Mouse (Mus musculus) hindbrain, embryonic 11.5 days (tissue): ENCODE results near the gene Ing5. TPM values are rescaled to one million over a fixed set of nuclear protein-coding genes. Genes with fewer than 3 reads are reported as not detected.

Experiments
- ATAC-seq: fragments of 200-750 bp; cut with Nextera tagmentation; 2 replicates; pipeline ENCODE4 v1.8.0; 2017; ENCODE audit warnings: mild to moderate bottlenecking, moderate TSS enrichment, moderate library complexity; ENCODE audit not compliant: low FRiP score
- DNase-seq: peaks from one replicate; pipeline ENCODE4 v3.0.0-alpha.2; 2015; ENCODE audit warnings: low spot score
- H3K27ac ChIP-seq: fragments of 300-500 bp; sonication (generic); 2 replicates; pipeline ENCODE4 v1.5.1; 2014; ENCODE audit warnings: mild to moderate bottlenecking, low read depth, low read length
- H3K27me3 ChIP-seq: fragments of 300-500 bp; sonication (generic); 2 replicates; pipeline ENCODE4 v1.6.1; 2014; ENCODE audit warnings: mild to moderate bottlenecking, low read length, moderate library complexity, mixed read lengths; ENCODE audit not compliant: control insufficient read depth, insufficient read depth
- H3K36me3 ChIP-seq: fragments of 300-500 bp; sonication (generic); 2 replicates; pipeline ENCODE4 v1.6.1; 2014; ENCODE audit warnings: mild to moderate bottlenecking, low read length, moderate library complexity, mixed read lengths; ENCODE audit not compliant: control insufficient read depth, insufficient read depth
- H3K4me1 ChIP-seq: fragments of 300-500 bp; sonication (generic); replicated peaks from 2 replicates; pipeline ENCODE4 v1.6.1; 2014; ENCODE audit warnings: low read length, mixed read lengths; ENCODE audit not compliant: control insufficient read depth, insufficient read depth
- H3K4me2 ChIP-seq: fragments of 300-500 bp; sonication (generic); replicated peaks from 2 replicates; pipeline ENCODE4 v1.6.1; 2014; ENCODE audit warnings: mild to moderate bottlenecking, low read depth, low read length
- H3K4me3 ChIP-seq: fragments of 300-500 bp; sonication (generic); 2 replicates; pipeline ENCODE4 v1.5.1; 2014; ENCODE audit warnings: low read depth, low read length
- H3K9ac ChIP-seq: fragments of 300-500 bp; sonication (generic); 2 replicates; pipeline ENCODE4 v1.6.1; 2014; ENCODE audit warnings: low read depth, low read length
- H3K9me3 ChIP-seq: fragments of 300-500 bp; sonication (generic); 2 replicates; pipeline ENCODE4 v1.6.1; 2016; ENCODE audit warnings: low read length; ENCODE audit not compliant: control insufficient read depth
- WGBS: fragments of 180-500 bp; shearing (Covaris S2); extraction: QIAGEN DNeasy Blood & Tissue Kit; methylation state at CpG from one replicate; pipeline ENCODE4 v1.1.7; 2014; 5-methylcytosine and 5-hydroxymethylcytosine counted together
- polyA plus RNA-seq: library from polyadenylated mRNA; unstranded; fragments of >200 nt; fragmentation: Nextera tagmentation; extraction: Ambion mirVana; gene quantifications from 2 replicates; pipeline ENCODE4 v1.2.1, GENCODE M21; 2014

The Ing5 gene
- polyA plus RNA-seq, 1 experiment from 2014 or later, result 15.0 TPM

GRCm38 (mm10) chr1:93804818-93805217 lies 1.1 kb downstream of the Ing5 start:
- Histone ChIP-seq H3K4me3 (peak overlapping the region; percentile 82), H3K9me3 (no peaks in the 10 kb centered on the region), H3K27ac (no peak overlapping the region), H3K4me1 (no peaks in the 10 kb centered on the region; the same call in 1 of the 2 replicates), H3K27me3 (no peaks in the 10 kb centered on the region), H3K4me2 (peak overlapping the region; percentile 74), H3K36me3 (peaks cover 12% of the 10 kb centered on the region), H3K9ac (peak overlapping the region; percentile 83; the same call in 1 of the 2 replicates)
- no peak for ATAC-seq
- WGBS, result 87% methylated on average over 4 of the region's 4 CpGs
- DNase-seq, result no peak

GRCm38 (mm10) chr1:93805221-93805951 lies 1.6 kb downstream of the Ing5 start:
- no peak overlapping the region for H3K9ac ChIP-seq
- H3K4me2 ChIP-seq, result no peak overlapping the region
- no peak for DNase-seq
- H3K27ac ChIP-seq, result no peak overlapping the region
- no peaks in the 10 kb centered on the region for H3K9me3 ChIP-seq
- H3K27me3 ChIP-seq, result no peaks in the 10 kb centered on the region
- H3K36me3 ChIP-seq, result peaks cover 12% of the 10 kb centered on the region
- ATAC-seq, result no peak
- H3K4me3 ChIP-seq, result no peak overlapping the region
- H3K4me1 ChIP-seq, result no peaks in the 10 kb centered on the region; the same call in 1 of the 2 replicates
- 82% methylated on average over 5 of the region's 5 CpGs for WGBS

- Histone ChIP-seq H3K27ac (no peak overlapping the region), H3K4me3 (no peak overlapping the region), H3K27me3 (no peaks in the 10 kb centered on the region), H3K36me3 (peaks cover 14% of the 10 kb centered on the region), H3K4me1 (no peaks in the 10 kb centered on the region), H3K9ac (no peak overlapping the region), H3K9me3 (no peaks in the 10 kb centered on the region), H3K4me2 (no peak overlapping the region)
- ATAC-seq (no peak), DNase-seq (no peak)
- 90% methylated on average over 4 of the region's 4 CpGs for WGBS
These were observed 5.1 kb downstream of the Ing5 start for GRCm38 (mm10) chr1:93808871-93809270.

DNA sequence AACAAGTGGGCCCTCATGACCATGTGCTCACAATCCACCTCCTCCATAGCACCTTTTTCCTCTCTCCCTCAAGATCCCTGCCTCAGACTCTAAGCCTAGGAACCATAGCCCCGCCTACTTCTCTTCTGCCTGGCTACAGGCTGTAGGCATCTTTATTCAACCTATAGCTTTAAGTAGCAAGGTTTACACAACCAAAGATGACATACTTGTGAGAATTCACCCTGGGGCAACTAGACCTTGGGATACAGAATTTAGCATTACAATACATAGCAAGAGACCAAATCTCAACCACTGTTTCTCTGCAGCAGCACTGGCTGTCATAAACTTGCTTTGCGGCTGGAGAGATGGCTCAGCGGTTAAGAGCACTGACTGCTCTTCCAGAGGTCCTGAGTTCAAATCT lies 6.2 kb downstream of the Ing5 start:
- no peak overlapping the region for H3K4me3 ChIP-seq
- DNase-seq (no peak), ATAC-seq (no peak)
- H3K9ac ChIP-seq, result no peak overlapping the region
- H3K27me3 ChIP-seq, result no peaks in the 10 kb centered on the region
- no peak overlapping the region for H3K27ac ChIP-seq
- H3K36me3 ChIP-seq, result peaks cover 14% of the 10 kb centered on the region
- H3K9me3 ChIP-seq, result no peaks in the 10 kb centered on the region
- WGBS, result 94% methylated on average over 3 of the region's 3 CpGs
- H3K4me2 ChIP-seq, result no peak overlapping the region
- no peaks in the 10 kb centered on the region for H3K4me1 ChIP-seq

DNA sequence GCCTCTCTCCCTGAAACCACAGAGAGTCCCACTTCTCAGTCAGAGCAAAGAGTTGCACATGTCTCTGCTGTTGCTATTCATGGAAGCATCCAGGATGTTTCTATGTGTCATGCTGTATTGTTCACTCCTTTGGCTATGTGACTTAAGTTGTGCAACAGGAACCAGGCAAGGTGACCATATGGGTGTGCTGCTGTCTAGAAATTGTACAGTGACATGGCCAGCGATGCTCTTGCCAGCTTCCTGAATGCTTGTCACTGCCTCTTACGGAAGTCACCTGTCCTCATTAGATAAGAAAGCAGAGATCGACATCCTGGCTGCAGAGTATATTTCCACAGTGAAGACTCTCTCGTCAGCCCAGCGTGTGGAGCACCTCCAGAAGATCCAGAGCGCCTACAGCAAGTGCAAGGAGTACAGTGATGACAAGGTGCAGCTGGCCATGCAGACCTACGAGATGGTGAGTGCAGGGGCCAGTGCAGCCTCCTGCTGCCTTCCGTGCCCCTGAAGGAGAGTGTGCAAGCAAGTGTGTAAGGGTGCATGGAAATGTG lies 7.8 kb downstream of the Ing5 start:
- Histone ChIP-seq H3K36me3 (peaks cover 16% of the 10 kb centered on the region), H3K27ac (no peak overlapping the region)
- ATAC-seq, result no peak

DNA sequence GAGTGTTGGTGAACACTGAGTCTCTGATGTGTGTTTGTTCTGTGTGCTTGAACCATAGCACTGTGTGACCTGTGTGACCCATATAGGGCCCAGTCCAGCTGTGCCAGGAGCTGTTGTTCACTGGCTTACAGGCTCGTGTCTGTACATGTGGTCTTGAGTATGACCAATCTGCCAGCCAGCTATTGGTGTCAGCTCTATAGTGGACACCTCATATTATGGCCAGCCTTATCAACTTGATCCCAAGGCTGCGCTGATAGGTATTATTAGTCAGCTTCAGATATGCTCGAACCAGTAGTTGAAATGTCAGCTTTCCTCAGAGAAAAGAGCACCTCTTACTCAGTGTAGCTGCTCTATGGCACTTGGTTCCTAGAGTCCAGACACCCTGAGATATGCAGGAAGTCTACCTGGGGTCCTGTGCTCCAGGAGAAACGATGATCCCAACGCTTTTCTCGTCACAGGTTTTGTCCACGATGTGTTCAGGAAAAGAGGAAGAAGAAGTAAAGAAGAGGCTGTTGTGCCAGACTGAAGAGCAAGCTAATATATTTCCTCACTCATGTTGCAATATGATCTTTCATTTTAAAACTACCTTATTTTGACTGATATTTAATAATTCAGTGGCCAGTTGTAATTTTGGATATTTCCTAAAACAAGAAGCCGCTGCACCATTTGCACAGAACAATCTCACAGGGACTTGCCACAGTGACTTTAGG lies 14.2 kb downstream of the Ing5 start:
- DNase-seq, result no peak
- Histone ChIP-seq H3K4me1 (no peaks in the 10 kb centered on the region), H3K36me3 (peaks cover 12% of the 10 kb centered on the region; the same call in 1 of the 2 replicates), H3K4me2 (no peak overlapping the region), H3K4me3 (no peak overlapping the region), H3K9ac (no peak overlapping the region), H3K9me3 (no peaks in the 10 kb centered on the region), H3K27ac (no peak overlapping the region), H3K27me3 (no peaks in the 10 kb centered on the region)
- ATAC-seq, result no peak
- WGBS, result 91% methylated on average over 8 of the region's 8 CpGs

More for the DNA sequence above, 7.8 kb downstream of the Ing5 start:
- no peak for DNase-seq
- Histone ChIP-seq H3K9me3 (no peaks in the 10 kb centered on the region), H3K27me3 (no peaks in the 10 kb centered on the region), H3K4me3 (no peak overlapping the region), H3K9ac (no peak overlapping the region), H3K4me2 (no peak overlapping the region), H3K4me1 (no peaks in the 10 kb centered on the region)
- WGBS, result 91% methylated on average over 8 of the region's 8 CpGs

DNA sequence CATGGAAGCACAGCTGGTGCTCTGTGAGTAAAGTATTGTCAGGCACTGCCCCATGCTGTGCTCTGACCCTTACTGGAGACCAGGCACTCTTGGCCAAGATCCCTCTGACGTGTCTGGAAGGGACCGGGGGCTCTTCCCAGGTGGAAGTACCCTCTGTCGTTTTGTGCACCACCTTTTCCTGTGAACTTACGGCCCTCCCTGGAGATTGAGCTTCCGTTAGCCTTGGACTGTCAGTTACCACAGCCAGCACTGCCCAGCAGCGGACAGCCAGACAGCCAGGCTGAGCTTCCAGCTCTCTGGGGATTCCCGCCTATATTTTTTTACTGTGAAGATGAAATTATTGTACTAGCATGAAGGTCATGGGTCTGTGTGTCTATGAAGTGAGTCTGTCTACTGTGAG lies 15.0 kb downstream of the Ing5 start:
- H3K9ac ChIP-seq, result no peak overlapping the region
- H3K27ac ChIP-seq, result no peak overlapping the region
- H3K4me2 ChIP-seq, result no peak overlapping the region
- 82% methylated on average over 7 of the region's 7 CpGs for WGBS
- no peaks in the 10 kb centered on the region for H3K27me3 ChIP-seq
- DNase-seq (no peak), ATAC-seq (no peak)
- no peaks in the 10 kb centered on the region for H3K9me3 ChIP-seq
- H3K4me1 ChIP-seq, result no peaks in the 10 kb centered on the region
- H3K4me3 ChIP-seq, result no peak overlapping the region
- H3K36me3 ChIP-seq, result peaks cover 12% of the 10 kb centered on the region; the same call in 1 of the 2 replicates

DNA sequence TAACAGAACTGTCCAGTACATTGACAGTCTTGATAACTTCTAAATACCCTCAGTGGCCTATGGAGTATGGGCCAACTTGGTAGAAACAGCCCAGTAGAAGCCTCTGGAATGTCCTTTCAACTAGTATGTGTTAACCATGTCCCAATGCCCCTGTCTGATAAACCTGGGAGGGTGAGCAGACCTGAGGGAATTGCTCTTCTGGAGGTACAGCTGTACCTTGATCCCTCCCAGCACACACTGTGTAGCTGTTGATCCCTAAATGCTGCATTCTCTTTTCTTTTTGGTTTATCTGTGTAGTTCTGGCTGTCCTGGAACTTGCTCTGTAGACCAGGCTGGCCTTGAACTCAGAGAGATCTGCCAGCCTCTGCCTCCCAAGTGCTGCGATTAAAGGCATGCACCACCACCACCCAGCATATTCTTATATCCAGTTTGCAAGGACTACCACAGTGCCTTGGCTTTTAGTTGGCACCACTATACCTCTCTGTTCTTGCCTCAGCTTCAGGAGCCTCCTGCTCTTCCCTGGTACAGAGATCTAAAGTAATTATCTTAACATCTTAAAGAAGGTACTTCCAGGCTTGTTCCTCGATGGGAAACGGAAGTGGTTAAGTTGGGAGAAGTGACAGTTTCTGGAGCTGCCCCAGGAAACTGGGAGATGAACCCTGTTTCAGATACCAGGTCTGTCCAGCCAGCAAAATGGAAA lies 20.2 kb downstream of the Ing5 start:
- 0 out of 2 replicates have a peak overlapping the region, but pooled peaks have one; percentile 62 for H3K9ac ChIP-seq
- no peak overlapping the region for H3K4me3 ChIP-seq
- no peak for DNase-seq
- ATAC-seq, result no peak
- H3K36me3 ChIP-seq, result peaks cover 5% of the 10 kb centered on the region; the same call in 1 of the 2 replicates
- no peaks in the 10 kb centered on the region for H3K27me3 ChIP-seq
- no peak overlapping the region for H3K27ac ChIP-seq
- H3K9me3 ChIP-seq, result no peaks in the 10 kb centered on the region
- 87% methylated on average over 3 of the region's 3 CpGs for WGBS
- H3K4me1 ChIP-seq, result no peaks in the 10 kb centered on the region; the same call in 1 of the 2 replicates
- no peak overlapping the region for H3K4me2 ChIP-seq
